Mouse (Mus musculus): ENCODE measurements around the gene Csrp1. TPM values are rescaled to one million over a fixed set of nuclear protein-coding genes. Genes with fewer than 3 reads are reported as not detected.
A peak's percentile ranks its signal among the peaks of the same experiment; 100 is the strongest.

Csrp1 gene
- total and polyA plus RNA-seq, 3 experiments, result 44.4 to 73.0 TPM; not detected in 1

DNA sequence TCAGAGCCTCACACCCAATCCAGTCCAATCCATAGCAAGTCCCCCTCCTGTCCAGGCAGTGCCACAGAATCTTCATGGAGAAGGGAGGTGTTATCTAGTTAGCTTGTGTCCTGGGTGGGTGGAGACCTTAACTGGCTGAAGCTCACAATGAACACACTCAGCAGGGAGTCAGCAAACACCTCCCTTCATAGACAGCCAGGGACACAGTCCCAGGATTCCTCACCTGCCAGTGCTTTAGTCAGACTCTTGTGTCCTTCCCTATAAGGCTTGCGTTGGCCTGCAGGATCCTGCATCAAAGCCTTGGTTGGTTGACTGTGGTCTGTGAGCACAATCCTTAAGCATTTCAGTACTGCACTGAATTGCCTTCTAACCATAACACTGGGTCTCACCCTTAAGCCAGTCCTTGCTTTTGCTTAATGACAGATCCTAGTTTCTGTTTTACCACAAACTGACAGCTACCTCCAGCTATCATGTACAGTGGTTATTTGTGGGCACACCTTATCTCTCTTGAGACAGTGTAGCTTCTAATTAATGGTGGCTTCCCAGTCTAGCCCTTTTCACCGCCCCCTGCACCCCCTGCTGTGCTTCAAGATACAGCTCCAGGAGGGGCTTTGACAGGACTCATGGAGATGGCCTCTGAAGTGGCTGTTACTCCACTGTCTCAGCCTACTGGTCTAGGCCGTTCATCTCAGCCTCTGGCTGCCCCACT lies 4.8 kb upstream of the Csrp1 start (continued):
- TF ChIP-seq POLR2A (IDR thresholded peaks at IDR 0.05; ENCODE audit: control insufficient read depth in 1 of 2, insufficient read depth in 1 of 2, low read depth in 1 of 2, low read length in 2 of 2, poor library complexity in 1 of 2), result peak in 1 of 2 experiments; percentile 30; a peak in 1 of 4 replicates
- TF ChIP-seq TCF12 (IDR thresholded peaks at IDR 0.05; ENCODE audit: low read depth, low read length), result peak; percentile 74

DNA sequence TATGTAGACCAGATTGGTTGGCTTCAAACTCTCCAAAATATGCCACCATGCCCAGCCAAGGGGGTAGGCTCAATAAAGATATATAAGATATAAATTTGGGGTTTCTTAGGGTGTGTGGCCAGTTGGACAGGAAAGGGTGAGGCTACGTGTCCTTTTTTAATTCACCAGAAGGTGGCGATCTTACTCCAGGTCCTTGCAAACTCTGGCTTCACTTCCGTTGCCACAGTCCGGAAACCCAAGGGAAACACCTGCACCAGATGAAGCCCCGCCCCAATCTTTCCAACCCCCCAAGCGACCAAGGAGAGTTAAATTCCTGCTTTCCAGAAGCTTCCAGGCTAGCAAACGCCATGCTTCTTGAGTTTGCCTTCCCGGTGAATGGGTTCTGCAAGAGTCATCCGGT lies 375 bp upstream of the Csrp1 start:
- H3K27ac ChIP-seq (ENCODE audit: control insufficient read depth, low read depth, low read length), result no peak overlapping the region
- no peak overlapping the region for H3K9ac ChIP-seq (ENCODE audit: control insufficient read depth, low read depth, low read length, poor library complexity, severe bottlenecking)
- H3K4me3 ChIP-seq (ENCODE audit: control insufficient read depth in 1 of 2, insufficient read depth in 1 of 2, low read depth in 2 of 2, low read length in 2 of 2), result no peak overlapping the region
- H3K36me3 ChIP-seq (ENCODE audit: control insufficient read depth in 1 of 2, insufficient read depth in 2 of 2, low read length in 2 of 2), result peaks cover 0 to 14% of the 10 kb centered on the region in 2 experiments; a peak in 2 of 4 replicates
- H3K79me2 ChIP-seq (ENCODE audit: control insufficient read depth, insufficient read depth, low read length, poor library complexity), result no peaks in the 10 kb centered on the region
- H3K9me3 ChIP-seq (replicated peaks; ENCODE audit: insufficient read depth, low read length), result no peaks in the 10 kb centered on the region
- DNase-seq (ENCODE audit: low read depth, low spot score), result peak; percentile 86
- H3K4me1 ChIP-seq (ENCODE audit: control insufficient read depth in 1 of 2, insufficient read depth in 2 of 2, low read length in 2 of 2), result peaks cover 3 to 17% of the 10 kb centered on the region in 2 experiments; a peak in 3 of 4 replicates
- H3K27me3 ChIP-seq (ENCODE audit: control insufficient read depth in 1 of 2, insufficient read depth in 2 of 2, low read length in 2 of 2), result no peaks in the 10 kb centered on the region
- no peak for TF ChIP-seq RCOR1 (IDR thresholded peaks at IDR 0.05; ENCODE audit: low read depth, low read length)
- TF ChIP-seq ZKSCAN1 (IDR thresholded peaks at IDR 0.05; ENCODE audit: low read depth, low read length), result no peak
- TF ChIP-seq POLR2AphosphoS5 (IDR thresholded peaks at IDR 0.05; ENCODE audit: borderline replicate concordance, low read depth, low read length), result no peak
- TF ChIP-seq POLR2A (IDR thresholded peaks at IDR 0.05; ENCODE audit: control insufficient read depth in 1 of 2, insufficient read depth in 1 of 2, low read depth in 1 of 2, low read length in 2 of 2, poor library complexity in 1 of 2), result no peak
- peak; percentile 62 for TF ChIP-seq ZC3H11A (IDR thresholded peaks at IDR 0.05; ENCODE audit: low read depth, low read length)
- no peak for TF ChIP-seq MYC (IDR thresholded peaks at IDR 0.05; ENCODE audit: low read depth, low read length)
- no peak for TF ChIP-seq GABPA (IDR thresholded peaks at IDR 0.05; ENCODE audit: low read depth, low read length)
- no peak; the same call in 1 of the 2 replicates for TF ChIP-seq SIN3A (IDR thresholded peaks at IDR 0.05; ENCODE audit: low read length)
- no peak for TF ChIP-seq E2F4 (IDR thresholded peaks at IDR 0.05; ENCODE audit: borderline replicate concordance, low read depth, low read length)
- TF ChIP-seq CHD2 (IDR thresholded peaks at IDR 0.05; ENCODE audit: low read length), result no peak
- peak; percentile 87 for TF ChIP-seq RAD21 (IDR thresholded peaks at IDR 0.05; ENCODE audit: low read depth, low read length)
- TF ChIP-seq MXI1 (IDR thresholded peaks at IDR 0.05; ENCODE audit: low read depth, low read length), result no peak
- no peak for TF ChIP-seq NELFE (IDR thresholded peaks at IDR 0.05; ENCODE audit: low read depth, low read length)
- no peak for TF ChIP-seq POLR2AphosphoS2 (IDR thresholded peaks at IDR 0.05; ENCODE audit: low read length)
- 0 out of 4 replicates have a peak, but pooled peaks of 1 of the 2 experiments have one; percentile 3 for TF ChIP-seq EP300 (IDR thresholded peaks at IDR 0.05; ENCODE audit: low read depth in 1 of 2, low read length in 2 of 2)
- TF ChIP-seq MAZ (IDR thresholded peaks at IDR 0.05; ENCODE audit: low read depth, low read length), result 0 out of 2 replicates have a peak, but pooled peaks have one; percentile 30
- no peak for TF ChIP-seq ZMIZ1 (IDR thresholded peaks at IDR 0.05; ENCODE audit: low read depth, low read length)
- no peak for TF ChIP-seq TCF12 (IDR thresholded peaks at IDR 0.05; ENCODE audit: low read depth, low read length)
- no peak for TF ChIP-seq ETS1 (IDR thresholded peaks at IDR 0.05; ENCODE audit: low read depth, low read length)
- no peak for TF ChIP-seq USF2 (IDR thresholded peaks at IDR 0.05; ENCODE audit: borderline replicate concordance in 1 of 2, insufficient read depth in 1 of 2, low read depth in 1 of 2, low read length in 2 of 2)
- TF ChIP-seq ELF1 (IDR thresholded peaks at IDR 0.05; ENCODE audit: low read depth, low read length), result peak; percentile 52; the same call in 1 of the 2 replicates
- TF ChIP-seq CTCF (IDR thresholded peaks at IDR 0.05 in 2 of 3, conservative IDR thresholded peaks at IDR 0.05 in 1 of 3; ENCODE audit: control insufficient read depth in 1 of 3, insufficient read depth in 1 of 3, low read depth in 2 of 3, low read length in 3 of 3, poor library complexity in 1 of 3, severe bottlenecking in 1 of 3), result peak; percentile 70 to 83 (median 75)
- no peak for TF ChIP-seq ZNF384 (IDR thresholded peaks at IDR 0.05; ENCODE audit: low read depth, low read length)
- no peak for TF ChIP-seq MAX (IDR thresholded peaks at IDR 0.05; ENCODE audit: low read length)
- no peak for TF ChIP-seq MYB (IDR thresholded peaks at IDR 0.05; ENCODE audit: low read depth, low read length)
- no peak for TF ChIP-seq BHLHE40 (IDR thresholded peaks at IDR 0.05; ENCODE audit: borderline replicate concordance, low read depth, low read length)
- TF ChIP-seq TBP (IDR thresholded peaks at IDR 0.05; ENCODE audit: low read depth, low read length), result no peak
- no peak for TF ChIP-seq CHD1 (IDR thresholded peaks at IDR 0.05; ENCODE audit: low read depth, low read length)
- TF ChIP-seq JUND (IDR thresholded peaks at IDR 0.05; ENCODE audit: low read depth, low read length), result no peak
- TF ChIP-seq NRF1 (IDR thresholded peaks at IDR 0.05; ENCODE audit: insufficient read depth, low read depth, low read length, poor library complexity, severe bottlenecking), result no peak
- TF ChIP-seq KAT2A (conservative IDR thresholded peaks at IDR 0.05; ENCODE audit: low read depth, low read length), result no peak
- no peak for TF ChIP-seq UBTF (IDR thresholded peaks at IDR 0.05; ENCODE audit: borderline replicate concordance, insufficient read depth, low read depth, low read length)
- no peak for TF ChIP-seq HCFC1 (IDR thresholded peaks at IDR 0.05; ENCODE audit: low read depth, low read length)
- no peak for TF ChIP-seq USF1 (IDR thresholded peaks at IDR 0.05; ENCODE audit: low read depth, low read length)

Data from MEL (cell line).